Mouse (Mus musculus) yolk sac, embryonic 10.5 days (tissue): ENCODE measurements around the gene BC029722.

Experiments used
- DNase-seq: peaks from one replicate; pipeline ENCODE4 v3.0.0-alpha.2; 2017; ENCODE audit warnings: low spot score

The BC029722 gene

DNA sequence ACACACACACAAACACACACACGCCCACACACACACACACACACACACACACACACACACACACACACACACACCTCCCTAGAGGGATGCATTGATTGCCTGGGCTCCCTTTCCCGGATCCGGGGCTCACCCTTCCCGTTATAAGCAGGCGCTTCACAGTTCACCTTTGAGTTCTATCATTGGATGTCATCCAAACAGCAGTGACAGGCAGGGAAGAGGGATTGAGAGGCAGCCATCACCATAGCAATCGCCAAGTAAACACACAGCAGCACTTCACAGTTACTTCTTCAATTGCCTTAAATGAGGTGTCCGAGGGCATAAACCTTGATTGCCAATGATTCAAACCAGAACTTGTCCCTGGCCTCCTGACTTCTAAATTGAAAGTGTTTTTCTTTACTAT is 40.2 kb downstream of the BC029722 start:
- DNase-seq = no peak

DNA sequence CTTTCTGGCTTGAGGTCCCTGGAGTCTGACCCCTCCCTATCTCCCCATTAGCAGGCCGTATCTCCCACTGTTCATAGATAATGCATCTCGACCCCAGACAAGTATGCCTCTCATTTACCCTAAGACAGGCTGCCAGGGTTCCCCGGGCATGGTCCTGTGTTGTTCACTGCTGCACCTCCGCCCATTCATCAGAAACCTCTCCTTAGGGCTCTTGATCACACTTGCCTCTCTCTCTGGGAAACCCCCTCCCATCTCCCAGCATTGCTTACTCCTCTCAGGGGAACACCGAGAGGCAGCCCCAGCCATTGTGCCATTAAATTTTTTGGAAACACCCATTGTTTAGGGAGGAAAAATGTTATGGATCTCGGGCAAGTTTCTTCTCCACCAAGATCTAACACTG is 41.2 kb downstream of the BC029722 start:
- DNase-seq = no peak

DNA sequence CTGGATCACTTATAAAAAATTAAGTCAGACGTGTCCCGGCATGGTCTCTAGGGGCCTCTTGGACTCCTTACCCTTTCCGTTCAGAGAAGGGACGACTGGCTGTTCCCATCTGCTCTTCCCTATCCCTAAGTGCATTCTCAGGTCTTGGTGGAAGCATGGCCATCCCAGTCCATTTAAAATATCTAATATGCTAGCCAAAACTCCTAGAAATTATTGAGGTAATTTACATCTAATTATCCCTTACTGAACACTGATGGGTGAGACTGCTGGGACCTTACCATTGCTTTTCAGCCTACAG is 41.6 kb downstream of the BC029722 start:
- DNase-seq = no peak

DNA sequence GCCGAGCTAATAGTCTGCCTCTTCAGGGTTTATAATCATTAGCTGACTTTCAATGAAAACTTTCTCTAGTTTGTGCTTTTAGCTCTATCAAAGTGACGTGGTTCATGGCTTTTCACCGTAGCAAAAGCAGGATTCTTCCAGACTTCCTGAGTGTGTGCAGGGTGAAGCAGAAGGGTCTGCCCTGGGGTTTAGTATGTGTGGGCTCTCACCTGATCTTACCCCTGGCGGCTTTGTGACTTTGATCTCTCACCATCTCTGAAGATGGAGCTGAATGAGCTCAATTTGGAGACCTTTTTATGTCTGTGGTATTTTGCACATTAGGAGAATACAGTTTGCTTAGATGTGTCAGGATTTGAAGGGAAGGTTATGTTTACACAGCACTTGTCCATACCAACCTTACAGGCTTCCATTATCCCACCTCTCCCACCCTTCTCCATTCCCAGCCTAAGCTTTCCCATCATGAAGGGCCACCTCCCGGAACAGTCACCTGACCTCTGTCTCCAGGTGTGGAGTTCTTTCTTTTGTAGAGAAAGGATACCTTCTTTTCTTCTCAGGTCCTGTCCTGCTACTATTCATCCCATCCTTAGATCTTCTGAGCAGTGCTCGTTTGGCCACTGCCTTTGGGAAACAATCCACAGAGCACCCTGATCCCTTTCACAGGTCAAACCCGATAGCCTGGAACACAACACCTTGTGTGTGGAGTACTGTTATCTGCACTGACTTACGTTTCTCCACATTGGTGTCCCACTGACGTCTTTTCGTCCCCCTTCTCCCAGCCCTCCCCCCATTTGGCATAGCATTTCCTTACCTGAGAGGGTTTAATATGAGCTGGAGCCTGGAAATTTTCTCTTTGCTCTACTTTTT is 42.2 kb downstream of the BC029722 start:
- no peak for DNase-seq

DNA sequence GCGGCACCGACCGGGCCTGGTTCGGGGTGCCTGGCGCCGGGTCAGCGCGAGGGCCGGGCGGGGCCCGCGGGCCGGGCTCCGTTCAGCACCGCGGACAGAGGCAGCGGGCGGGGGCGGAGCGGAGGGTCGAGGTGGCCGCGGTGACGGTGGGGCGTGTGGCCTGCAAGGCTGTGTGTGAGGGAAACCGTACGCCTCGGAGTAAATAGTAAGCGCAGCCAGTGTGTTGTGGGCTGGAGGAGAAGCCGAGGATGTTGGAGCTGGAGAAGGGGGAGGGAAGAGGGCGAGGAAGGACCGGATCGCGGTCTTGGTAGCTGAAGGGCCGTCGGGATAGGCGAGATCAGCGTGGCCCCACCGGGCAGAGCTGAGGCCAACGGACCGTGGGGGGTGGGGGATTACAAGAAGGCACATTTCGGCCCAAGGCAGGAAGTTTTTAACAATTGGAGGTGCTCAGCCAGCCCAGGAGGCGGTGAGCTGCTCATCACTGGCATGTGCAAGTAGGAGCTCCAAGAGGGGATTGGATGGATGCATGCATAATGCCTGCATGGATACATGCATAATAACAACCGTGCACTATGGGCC is 43.5 kb downstream of the BC029722 start:
- DNase-seq = peak; percentile 61

DNA sequence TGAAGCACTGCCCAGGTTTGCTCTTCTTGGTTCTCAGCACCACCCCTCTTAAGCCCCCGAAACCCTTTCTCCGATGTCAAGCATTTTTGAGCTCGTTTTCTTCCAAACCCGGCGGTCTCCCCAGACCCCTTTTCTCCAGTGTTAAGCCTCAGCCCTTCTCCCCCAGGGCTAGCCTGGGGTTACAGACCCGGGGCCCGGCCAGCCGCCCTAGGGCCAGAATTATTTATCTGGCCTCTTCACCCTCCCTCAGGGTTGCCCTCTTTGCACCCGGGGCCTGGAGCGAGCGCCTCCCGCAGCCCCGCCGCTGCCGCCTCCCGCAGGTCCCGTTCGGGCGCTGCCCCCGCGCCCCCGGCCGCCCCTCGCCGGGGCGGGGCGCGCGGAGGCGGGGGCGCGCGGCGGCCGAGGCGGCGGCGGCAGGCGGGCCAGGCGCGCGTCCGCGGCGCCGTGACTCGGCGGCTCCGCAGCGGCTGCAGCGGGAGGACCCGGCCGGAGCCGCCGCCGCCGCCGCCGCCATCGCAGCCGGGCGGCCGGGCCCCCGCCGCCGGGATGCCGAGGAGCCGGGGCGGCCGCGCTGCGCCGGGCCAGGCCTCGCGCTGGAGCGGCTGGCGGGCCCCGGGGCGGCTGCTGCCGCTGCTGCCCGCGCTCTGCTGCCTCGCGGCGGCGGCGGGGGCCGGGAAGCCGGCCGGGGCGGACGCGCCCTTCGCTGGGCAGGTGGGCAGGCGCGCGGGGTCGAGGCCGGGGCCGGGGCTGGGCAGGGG is 44.1 kb downstream of the BC029722 start, which contains the start of gene Mmp24:
Mmp24 (plus strand) TSS at position 416 of the 758 bp plus-strand sequence.
- no peak for DNase-seq

DNA sequence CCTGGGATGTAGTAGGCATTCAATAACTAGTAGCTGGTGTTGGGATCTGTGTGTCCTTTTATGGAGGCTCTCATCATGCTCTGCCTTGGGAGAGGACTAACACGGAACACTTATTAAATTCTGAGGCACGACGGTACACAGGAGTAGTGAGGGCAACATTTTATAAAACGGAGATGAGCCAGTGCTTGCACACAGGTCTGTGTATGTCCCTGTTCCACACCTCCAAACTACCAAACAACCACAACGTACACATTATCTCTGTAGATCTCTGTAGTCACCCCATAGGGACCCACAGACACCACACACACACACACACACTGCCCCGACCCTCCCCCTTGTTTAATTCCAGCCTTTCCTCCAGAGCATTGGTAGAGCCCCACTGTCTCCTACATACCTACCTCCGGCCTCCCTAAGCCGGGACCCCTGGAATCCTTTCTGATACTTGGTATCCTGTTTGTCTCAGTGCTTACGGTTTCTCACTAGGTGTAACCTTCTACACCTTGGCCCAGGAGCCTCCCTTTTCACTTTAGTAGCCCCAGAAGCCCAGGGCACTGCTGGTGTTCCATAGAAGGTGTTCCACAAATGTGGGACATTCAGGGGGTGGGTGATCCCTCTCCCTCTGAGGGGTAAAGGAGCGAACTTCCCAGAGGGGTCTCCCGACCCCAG is 44.8 kb downstream of the BC029722 start:
- no peak for DNase-seq

DNA sequence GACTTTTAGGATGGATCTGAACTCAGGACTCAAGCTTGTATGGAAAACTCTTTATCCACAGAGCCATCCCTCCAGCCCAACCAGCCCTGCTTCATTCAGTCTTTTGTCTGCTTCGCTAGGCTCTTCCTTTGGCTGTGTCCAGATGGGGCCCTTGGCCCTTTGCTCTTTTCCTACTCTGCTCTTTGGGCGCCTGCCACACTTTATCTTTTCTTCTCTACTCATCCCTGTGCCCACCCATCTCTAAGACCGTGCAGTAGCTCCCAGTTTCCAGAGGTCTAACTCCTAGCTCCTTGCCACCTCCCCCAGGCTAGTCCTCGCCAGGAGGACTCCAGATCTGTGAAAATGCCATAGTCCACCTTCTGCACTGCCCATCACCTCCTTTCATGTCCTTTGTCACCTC is 45.6 kb downstream of the BC029722 start:
- DNase-seq = no peak
